Mouse (Mus musculus) right cerebral cortex, postnatal 10 days (tissue): Measurements from ENCODE around the gene RPS10-NUDT3.
A peak's percentile ranks its signal among the peaks of the same experiment; 100 is the strongest.
"Not testable (repeated sequence)": the region's sequence is repeated elsewhere in the genome, so short reads cannot be mapped to it uniquely, and the experiment has no call there.

Source experiments
- DNase-seq, 2 experiments: peaks; one replicate each; pipeline ENCODE4 v3.0.0; 2021; ENCODE audit warnings: low spot score in 2 of 2

Gene RPS10-NUDT3

GRCm38 (mm10) chr17:27642491-27643062, 7.6 kb upstream of the RPS10-NUDT3 start:
- peak; percentile 91 to 94 for DNase-seq

- not testable (repeated sequence) for DNase-seq
These were observed 4.8 kb upstream of the RPS10-NUDT3 start for GRCm38 (mm10) chr17:27639851-27640250.

GRCm38 (mm10) chr17:27638921-27639332, 3.9 kb upstream of the RPS10-NUDT3 start:
- peak; percentile 82 to 91 for DNase-seq

GRCm38 (mm10) chr17:27637333-27637732, 2.3 kb upstream of the RPS10-NUDT3 start:
- no peak for DNase-seq

GRCm38 (mm10) chr17:27636132-27637020, 1.4 kb upstream of the RPS10-NUDT3 start, which contains the start of gene Rps10:
Gene Rps10 (minus strand): TSS chr17:27636669.
- no peak for DNase-seq

- DNase-seq, result not testable (repeated sequence)
These were observed 517 bp upstream of the RPS10-NUDT3 start for GRCm38 (mm10) chr17:27635575-27635903.

- DNase-seq, result peak; percentile 86 to 89
These were observed 5.6 kb downstream of the RPS10-NUDT3 start for GRCm38 (mm10) chr17:27629249-27630020.

GRCm38 (mm10) chr17:27628376-27628775, 6.6 kb downstream of the RPS10-NUDT3 start:
- no peak for DNase-seq

GRCm38 (mm10) chr17:27627451-27627850, 7.6 kb downstream of the RPS10-NUDT3 start:
- DNase-seq, result no peak

- peak; percentile 69 to 85 for DNase-seq
These were observed 8.3 kb downstream of the RPS10-NUDT3 start for GRCm38 (mm10) chr17:27626681-27627080.

GRCm38 (mm10) chr17:27625455-27626251, 9.4 kb downstream of the RPS10-NUDT3 start:
- DNase-seq, result no peak

- DNase-seq, result peak; percentile 92 to 94
These were observed 11.4 kb downstream of the RPS10-NUDT3 start, which contains the start of gene Nudt3 for GRCm38 (mm10) chr17:27623360-27624326. Gene Nudt3 (minus strand): TSS chr17:27623495.

GRCm38 (mm10) chr17:27622611-27623359, 12.2 kb downstream of the RPS10-NUDT3 start:
- DNase-seq, result no peak

GRCm38 (mm10) chr17:27621705-27622531, 13.1 kb downstream of the RPS10-NUDT3 start:
- no peak for DNase-seq

GRCm38 (mm10) chr17:27621161-27621560, 13.9 kb downstream of the RPS10-NUDT3 start:
- DNase-seq, result no peak

GRCm38 (mm10) chr17:27615388-27615787, 19.6 kb downstream of the RPS10-NUDT3 start:
- DNase-seq, result no peak

GRCm38 (mm10) chr17:27613016-27613415, 22.0 kb downstream of the RPS10-NUDT3 start:
- DNase-seq, result no peak

- DNase-seq, result no peak
These were observed 23.0 kb downstream of the RPS10-NUDT3 start for GRCm38 (mm10) chr17:27611994-27612393.

GRCm38 (mm10) chr17:27611519-27611884, 23.5 kb downstream of the RPS10-NUDT3 start:
- no peak for DNase-seq
